Mouse (Mus musculus) heart, adult 8-10 months (tissue): ENCODE measurements around the gene Tmem267. TPM values are rescaled to one million over a fixed set of nuclear protein-coding genes. Genes with fewer than 3 reads are reported as not detected.
A peak's percentile ranks its signal among the peaks of the same experiment; 100 is the strongest.
"Not testable (repeated sequence)": the region's sequence is repeated elsewhere in the genome, so short reads cannot be mapped to it uniquely, and the experiment has no call there.

Source experiments
- DNase-seq: peaks from one replicate; pipeline ENCODE4 v3.0.0; 2022; ENCODE audit warnings: low spot score
- total RNA-seq, 4 experiments: library from RNA; stranded (reverse); gene quantifications; 2 replicates each; pipeline ENCODE4 v1.2.4; 2022

Tmem267 gene
- total RNA-seq, 4 experiments from 2014 or later = 8.3 to 16.7 (median 14.7) TPM

- no peak for DNase-seq
Observed at GRCm38 (mm10) chr13:119618841-119619240, 131.0 kb downstream of the Tmem267 start.

GRCm38 (mm10) chr13:119619735-119620134 lies 131.9 kb downstream of the Tmem267 start:
- DNase-seq = no peak

- no peak for DNase-seq
Observed at GRCm38 (mm10) chr13:119623634-119624033, 135.8 kb downstream of the Tmem267 start, which contains the start of gene Ccl28. Ccl28 (plus strand) TSS chr13:119623819.

GRCm38 (mm10) chr13:119625952-119626351 lies 138.1 kb downstream of the Tmem267 start:
- DNase-seq = not testable (repeated sequence)

GRCm38 (mm10) chr13:119631482-119632155 lies 143.8 kb downstream of the Tmem267 start:
- DNase-seq = peak; percentile 69

GRCm38 (mm10) chr13:119632156-119632548 lies 144.3 kb downstream of the Tmem267 start:
- DNase-seq = no peak

- no peak for DNase-seq
Observed at GRCm38 (mm10) chr13:119635496-119635895, 147.7 kb downstream of the Tmem267 start.

GRCm38 (mm10) chr13:119637837-119638236 lies 150.0 kb downstream of the Tmem267 start:
- no peak for DNase-seq

- no peak for DNase-seq
Observed at GRCm38 (mm10) chr13:119638449-119638848, 150.6 kb downstream of the Tmem267 start.

- DNase-seq = no peak
Observed at GRCm38 (mm10) chr13:119639302-119639701, 151.5 kb downstream of the Tmem267 start.

GRCm38 (mm10) chr13:119640504-119640903 lies 152.7 kb downstream of the Tmem267 start:
- DNase-seq = peak; percentile 15

- no peak for DNase-seq
Observed at GRCm38 (mm10) chr13:119641145-119641544, 153.3 kb downstream of the Tmem267 start.

GRCm38 (mm10) chr13:119644769-119645168 lies 156.9 kb downstream of the Tmem267 start:
- DNase-seq = no peak

- no peak for DNase-seq
Observed at GRCm38 (mm10) chr13:119646511-119646910, 158.7 kb downstream of the Tmem267 start.

GRCm38 (mm10) chr13:119648891-119649698 lies 161.3 kb downstream of the Tmem267 start:
- DNase-seq = no peak

GRCm38 (mm10) chr13:119649699-119650046 lies 161.8 kb downstream of the Tmem267 start:
- DNase-seq = no peak

- no peak for DNase-seq
Observed at GRCm38 (mm10) chr13:119654734-119655133, 166.9 kb downstream of the Tmem267 start.

- no peak for DNase-seq
Observed at GRCm38 (mm10) chr13:119656246-119656645, 168.4 kb downstream of the Tmem267 start.

GRCm38 (mm10) chr13:119656846-119657416 lies 169.1 kb downstream of the Tmem267 start:
- no peak for DNase-seq
